Comparison of ENCODE assay signal across 17 mouse cellular contexts in genomic region chr3:129222448-129223290, GRCm38 (mm10). TPM values are rescaled to one million over a fixed set of nuclear protein-coding genes. Genes with fewer than 3 reads are reported as not detected.
DNase-seq lines count a peak whose midpoint lies in the region; ATAC-seq lines count a peak whose summit lies in the region.
"Had no signal": no experiment of that assay in that cellular context is flagged by ENCODE, and none has a peak within 500 bp of the region (broad histone marks: within the 10 kb centered on the region; RNA-seq: fewer than 3 reads in every experiment).

No protein-coding gene starts in this region.

- peaks cover 80% of the 10 kb centered on the region for H3K27me3 ChIP-seq in heart, embryonic 15.5 days
- peaks cover 92% of the 10 kb centered on the region for H3K27me3 ChIP-seq in midbrain, embryonic 14.5 days (ENCODE audit: control insufficient read depth, insufficient read depth, low read length)
- peaks cover 49% of the 10 kb centered on the region for H3K27me3 ChIP-seq in midbrain, embryonic 16.5 days (ENCODE audit: control insufficient read depth, insufficient read depth, low read depth, low read length)
- peaks cover 94% of the 10 kb centered on the region for H3K27me3 ChIP-seq in intestine, embryonic 14.5 days (replicated peaks; ENCODE audit: control insufficient read depth, insufficient read depth, low read length)

- intact Hi-C loops in heart, postnatal 25 days (cut with DNase I): no loop called here

- H3K4me1 ChIP-seq in heart, embryonic 15.5 days (replicated peaks): peaks cover 14% of the 10 kb centered on the region
- H3K4me1 ChIP-seq in midbrain, embryonic 14.5 days (ENCODE audit: control insufficient read depth, insufficient read depth, low read length): no peaks in the 10 kb centered on the region
- no peaks in the 10 kb centered on the region for H3K4me1 ChIP-seq in midbrain, embryonic 16.5 days (ENCODE audit: control insufficient read depth, insufficient read depth, low read length)
- no peaks in the 10 kb centered on the region for H3K4me1 ChIP-seq in intestine, embryonic 14.5 days (replicated peaks; ENCODE audit: control insufficient read depth, insufficient read depth, low read length)
- H3K4me1 ChIP-seq: hindbrain, embryonic 12.5 days had no signal

- H3K9me3 ChIP-seq in heart, embryonic 15.5 days (replicated peaks): no peaks in the 10 kb centered on the region
- H3K9me3 ChIP-seq in midbrain, embryonic 14.5 days (ENCODE audit: control insufficient read depth, low read length): no peaks in the 10 kb centered on the region
- H3K9me3 ChIP-seq in midbrain, embryonic 16.5 days (replicated peaks; ENCODE audit: control insufficient read depth, low read length, poor library complexity, severe bottlenecking): no peaks in the 10 kb centered on the region
- H3K9me3 ChIP-seq in intestine, embryonic 14.5 days (ENCODE audit: control insufficient read depth, low read length): no peaks in the 10 kb centered on the region
- H3K9me3 ChIP-seq: hindbrain, embryonic 12.5 days; limb, embryonic 15.5 days; lung, embryonic 15.5 days; neural tube, embryonic 13.5 days had no signal

- no peaks in the 10 kb centered on the region for H3K36me3 ChIP-seq in heart, embryonic 15.5 days
- H3K36me3 ChIP-seq in midbrain, embryonic 14.5 days (ENCODE audit: control insufficient read depth, insufficient read depth, low read length): no peaks in the 10 kb centered on the region
- no peaks in the 10 kb centered on the region for H3K36me3 ChIP-seq in midbrain, embryonic 16.5 days (ENCODE audit: control insufficient read depth, insufficient read depth, low read length)
- no peaks in the 10 kb centered on the region for H3K36me3 ChIP-seq in intestine, embryonic 14.5 days (ENCODE audit: control insufficient read depth, insufficient read depth, low read length)
- H3K36me3 ChIP-seq: hindbrain, embryonic 12.5 days; limb, embryonic 15.5 days; lung, embryonic 15.5 days; neural tube, embryonic 13.5 days had no signal

- H3K27ac ChIP-seq in heart, embryonic 15.5 days: no peak overlapping the region
- no peak overlapping the region for H3K27ac ChIP-seq in midbrain, embryonic 14.5 days (replicated peaks; ENCODE audit: low read depth, low read length)
- no peak overlapping the region for H3K27ac ChIP-seq in midbrain, embryonic 16.5 days (ENCODE audit: low read length)
- no peak overlapping the region for H3K27ac ChIP-seq in intestine, embryonic 14.5 days (ENCODE audit: low read depth)
- H3K27ac ChIP-seq: hindbrain, embryonic 12.5 days; limb, embryonic 15.5 days; lung, embryonic 15.5 days; neural tube, embryonic 13.5 days had no signal

- no peak overlapping the region for H3K9ac ChIP-seq in heart, embryonic 15.5 days
- no peak overlapping the region for H3K9ac ChIP-seq in midbrain, embryonic 14.5 days (replicated peaks; ENCODE audit: low read length)
- H3K9ac ChIP-seq in midbrain, embryonic 16.5 days (ENCODE audit: low read depth, low read length): no peak overlapping the region
- peak overlapping the region; percentile 29; the same call in 1 of the 2 replicates for H3K9ac ChIP-seq in intestine, embryonic 14.5 days (ENCODE audit: low read length)
- H3K9ac ChIP-seq: hindbrain, embryonic 12.5 days; limb, embryonic 15.5 days; lung, embryonic 15.5 days; neural tube, embryonic 13.5 days had no signal

- no peak for ATAC-seq in heart, embryonic 15.5 days (replicated peaks; ENCODE audit: insufficient number of reproducible peaks, insufficient read depth, low FRiP score, low read depth)
- ATAC-seq in midbrain, embryonic 14.5 days (ENCODE audit: low FRiP score, low TSS enrichment): no peak
- no peak for ATAC-seq in midbrain, embryonic 16.5 days
- ATAC-seq in intestine, embryonic 14.5 days (replicated peaks; ENCODE audit: low FRiP score, low TSS enrichment, low read depth): no peak
- ATAC-seq: CD4-positive, CD25-positive, alpha-beta regulatory T cell, adult 4 months had no signal

- H3K4me2 ChIP-seq in heart, embryonic 15.5 days: 0 out of 2 replicates have a peak overlapping the region, but pooled peaks have one; percentile 42
- no peak overlapping the region for H3K4me2 ChIP-seq in midbrain, embryonic 14.5 days (ENCODE audit: low read length)
- no peak overlapping the region for H3K4me2 ChIP-seq in midbrain, embryonic 16.5 days (ENCODE audit: low read length)
- peak overlapping the region; percentile 40 for H3K4me2 ChIP-seq in intestine, embryonic 14.5 days (ENCODE audit: low read length)
- H3K4me2 ChIP-seq: hindbrain, embryonic 12.5 days; limb, embryonic 15.5 days; lung, embryonic 15.5 days; neural tube, embryonic 13.5 days had no signal

- DNase-seq in heart, postnatal 25 days (ENCODE audit: low spot score): no peak
- peak; percentile 41 for DNase-seq in midbrain, embryonic 14.5 days
- DNase-seq in intestine, embryonic 14.5 days (ENCODE audit: low spot score): peak; percentile 62
- peak; percentile 23 for DNase-seq in yolk sac, embryonic 10.5 days (ENCODE audit: low spot score)
- DNase-seq in lung, postnatal 10 days: no peak
- DNase-seq in cerebellum, postnatal 25 days: no peak
- DNase-seq: kidney, postnatal 14 days had no signal

- WGBS in heart, embryonic 15.5 days: 10% methylated on average over 21 of the region's 21 CpGs
- WGBS in midbrain, embryonic 14.5 days: under 1% methylated on average over 21 of the region's 21 CpGs
- WGBS in midbrain, embryonic 16.5 days: 2% methylated on average over 21 of the region's 21 CpGs
- 3% methylated on average over 21 of the region's 21 CpGs for WGBS in intestine, embryonic 14.5 days

- H3K4me3 ChIP-seq in heart, embryonic 15.5 days: peak overlapping the region; percentile 19; the same call in 1 of the 2 replicates
- H3K4me3 ChIP-seq in midbrain, embryonic 14.5 days (replicated peaks; ENCODE audit: low read depth, low read length): no peak overlapping the region
- no peak overlapping the region for H3K4me3 ChIP-seq in midbrain, embryonic 16.5 days (ENCODE audit: low read depth, low read length)
- H3K4me3 ChIP-seq in intestine, embryonic 14.5 days (ENCODE audit: low read depth, low read length): peak overlapping the region; percentile 35; the same call in 1 of the 2 replicates
- H3K4me3 ChIP-seq: hindbrain, embryonic 12.5 days; limb, embryonic 15.5 days; lung, embryonic 15.5 days; neural tube, embryonic 13.5 days had no signal

RNA-seq across cellular contexts. Expression of gene Pitx2, which starts 23.0 kb away (rescaled TPM):
- 15.0 and 19.2 TPM in 2 replicates for polyA plus RNA-seq in heart, embryonic 15.5 days (2015; fragmentation: Nextera tagmentation; extraction: Ambion mirVana)
- total RNA-seq in heart, postnatal 25 days (2021): 1 to 10 TPM; 1.3 TPM
- 27.0 and 27.5 TPM in 2 replicates for polyA plus RNA-seq in midbrain, embryonic 14.5 days (2014; fragmentation: Nextera tagmentation; extraction: Ambion mirVana)
- polyA plus RNA-seq in midbrain, embryonic 16.5 days (2015; fragmentation: Nextera tagmentation; extraction: Ambion mirVana): 29.0 and 37.9 TPM in 2 replicates
- polyA plus RNA-seq in intestine, embryonic 14.5 days (2014; fragmentation: Nextera tagmentation; extraction: Ambion mirVana): 35.6 and 48.0 TPM in 2 replicates
- total RNA-seq: layer of hippocampus, postnatal 25 days; megakaryocyte-erythroid progenitor cell, adult 5-6 weeks had no signal
- polyA plus RNA-seq: frontal cortex, adult 2 months had no signal

Comparison
In these comparisons a context has a peak if more than half of its experiments do, and no peak if none do; other contexts are left out.
1. H3K4me2 ChIP-seq: peak in heart, embryonic 15.5 days (single experiment) and intestine, embryonic 14.5 days (single experiment); none in midbrain, embryonic 14.5 days (single experiment) and midbrain, embryonic 16.5 days (single experiment).
2. H3K4me3 ChIP-seq: peak in heart, embryonic 15.5 days (single experiment) and intestine, embryonic 14.5 days (single experiment); none in midbrain, embryonic 14.5 days (single experiment) and midbrain, embryonic 16.5 days (single experiment).
3. DNase-seq: peak in midbrain, embryonic 14.5 days (single experiment), intestine, embryonic 14.5 days (single experiment) and yolk sac, embryonic 10.5 days (single experiment); none in heart, postnatal 25 days (single experiment), lung, postnatal 10 days (single experiment) and cerebellum, postnatal 25 days (0 of 2).